Mouse (Mus musculus): Measurements from ENCODE around the gene Orm3. TPM values are rescaled to one million over a fixed set of nuclear protein-coding genes. Genes with fewer than 3 reads are reported as not detected.

Gene Orm3
- polyA plus RNA-seq, 1 experiment from 2014 or later = not detected

DNA sequence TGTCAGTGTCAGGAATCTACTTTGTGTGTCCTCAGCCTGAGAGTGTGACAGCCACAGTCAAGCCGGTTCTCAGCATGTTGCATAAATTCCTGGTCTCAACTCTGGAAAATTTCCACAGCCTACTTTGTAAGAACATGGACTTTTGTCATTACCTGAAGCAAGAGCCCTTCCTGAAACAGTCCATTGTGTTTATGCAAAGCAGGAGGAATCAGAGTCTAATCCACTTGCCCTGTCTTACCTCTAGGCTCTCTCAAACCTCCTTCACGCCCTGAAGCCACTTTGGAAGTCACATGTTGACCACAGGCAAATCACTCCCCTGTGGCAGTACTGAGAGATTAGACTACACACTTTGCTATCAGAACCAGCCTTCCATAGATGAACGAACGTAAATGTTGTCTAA is 13.5 kb upstream of the Orm3 start:
- WGBS = 55% methylated on average over 4 of the region's 4 CpGs
- H3K4me3 ChIP-seq (replicated peaks) = no peak overlapping the region
- no peak overlapping the region for H3K4me2 ChIP-seq
- ATAC-seq (ENCODE audit: insufficient read depth, low FRiP score, low read depth) = no peak
- H3K4me1 ChIP-seq = no peaks in the 10 kb centered on the region
- H3K36me3 ChIP-seq = no peaks in the 10 kb centered on the region
- H3K9me3 ChIP-seq = no peaks in the 10 kb centered on the region
- no peak overlapping the region for H3K27ac ChIP-seq
- no peaks in the 10 kb centered on the region for H3K27me3 ChIP-seq (replicated peaks)
- H3K9ac ChIP-seq = no peak overlapping the region

DNA sequence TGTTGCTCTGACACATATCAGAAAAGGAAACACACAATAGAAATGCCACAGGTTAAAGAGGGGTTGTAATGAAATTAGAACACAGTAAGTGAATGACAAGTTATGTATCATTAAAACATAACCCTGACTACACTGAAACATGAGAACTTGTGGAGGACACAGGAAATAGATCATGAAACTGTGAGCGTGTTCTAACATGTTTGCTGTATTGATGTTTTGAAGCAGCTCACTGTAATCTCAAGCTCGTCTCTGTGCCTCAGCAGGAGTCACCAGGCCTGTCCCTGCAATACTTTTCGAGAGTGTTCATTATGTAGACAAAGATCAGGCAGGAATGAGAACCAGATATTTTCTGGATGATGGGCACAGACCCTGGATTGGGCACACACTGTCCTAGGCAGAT is 12.4 kb upstream of the Orm3 start:
- H3K27me3 ChIP-seq (replicated peaks) = no peaks in the 10 kb centered on the region
- WGBS = 52% methylated on average over 3 of the region's 3 CpGs
- H3K4me2 ChIP-seq = no peak overlapping the region
- H3K9ac ChIP-seq = no peak overlapping the region
- H3K27ac ChIP-seq = 0 out of 2 replicates have a peak overlapping the region, but pooled peaks have one; percentile 16
- H3K4me3 ChIP-seq (replicated peaks) = no peak overlapping the region
- no peaks in the 10 kb centered on the region for H3K36me3 ChIP-seq
- H3K9me3 ChIP-seq = no peaks in the 10 kb centered on the region
- no peaks in the 10 kb centered on the region for H3K4me1 ChIP-seq
- ATAC-seq (ENCODE audit: insufficient read depth, low FRiP score, low read depth) = no peak

DNA sequence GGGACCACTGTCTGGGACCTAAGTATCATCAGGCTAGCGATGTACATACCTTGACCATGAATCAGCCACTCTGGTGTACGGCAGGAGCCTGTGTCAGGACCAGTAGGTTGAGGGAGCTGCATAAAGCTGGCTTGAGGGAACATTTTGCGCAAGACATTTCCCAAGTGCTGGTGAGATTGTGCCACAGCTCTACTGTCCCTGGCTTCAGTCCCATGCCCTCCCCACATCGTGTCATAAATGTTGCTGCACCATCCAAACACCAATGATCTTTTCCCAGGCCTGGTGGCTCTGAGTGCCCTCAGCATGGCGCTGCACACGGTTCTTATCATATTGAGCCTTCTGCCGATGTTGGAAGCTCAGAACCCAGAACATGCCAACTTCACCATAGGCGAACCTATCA is 11.7 kb upstream of the Orm3 start, which contains the start of gene Orm1:
TSS of gene Orm1 (plus strand) at position 266 of the 400 bp plus-strand sequence.
- ATAC-seq (ENCODE audit: insufficient read depth, low FRiP score, low read depth) = no peak
- no peak within 1 kb of the TSS for H3K4me2 ChIP-seq
- H3K4me3 ChIP-seq (replicated peaks) = no peak within 1 kb of the TSS
- H3K4me1 ChIP-seq = no peaks in the 10 kb centered on the region
- WGBS = 82% methylated on average over 8 of the region's 8 CpGs
- no peak within 1 kb of the TSS for H3K9ac ChIP-seq
- no peaks in the 10 kb centered on the region for H3K9me3 ChIP-seq
- H3K27ac ChIP-seq = peak within 1 kb of the TSS; percentile 41
- H3K36me3 ChIP-seq = no peaks in the 10 kb centered on the region
- no peaks in the 10 kb centered on the region for H3K27me3 ChIP-seq (replicated peaks)

DNA sequence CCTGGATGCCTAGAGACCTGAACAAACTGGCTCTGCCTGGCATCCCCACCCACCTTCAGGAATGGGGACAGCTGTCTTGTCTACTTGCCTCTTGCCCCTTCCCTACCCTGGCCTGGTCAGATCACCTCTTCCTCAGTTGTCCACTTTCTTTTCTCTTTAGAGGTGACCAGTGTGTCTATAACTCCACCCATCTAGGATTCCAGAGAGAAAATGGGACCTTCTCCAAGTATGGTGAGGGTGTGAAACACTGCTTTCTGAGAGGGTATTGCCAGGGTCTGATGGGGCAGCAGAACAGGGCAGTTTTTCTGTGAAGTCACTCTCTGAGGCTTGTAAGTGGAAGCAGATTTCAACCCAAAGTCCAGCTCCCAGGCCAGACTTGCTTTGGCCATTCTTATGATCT is 10.7 kb upstream of the Orm3 start:
- H3K4me2 ChIP-seq = no peak overlapping the region
- H3K27me3 ChIP-seq (replicated peaks) = no peaks in the 10 kb centered on the region
- H3K9me3 ChIP-seq = no peaks in the 10 kb centered on the region
- no peaks in the 10 kb centered on the region for H3K4me1 ChIP-seq
- H3K9ac ChIP-seq = no peak overlapping the region
- no peak overlapping the region for H3K4me3 ChIP-seq (replicated peaks)
- no peaks in the 10 kb centered on the region for H3K36me3 ChIP-seq
- peak; percentile 29 for ATAC-seq (ENCODE audit: insufficient read depth, low FRiP score, low read depth)
- peak overlapping the region; percentile 41 for H3K27ac ChIP-seq

DNA sequence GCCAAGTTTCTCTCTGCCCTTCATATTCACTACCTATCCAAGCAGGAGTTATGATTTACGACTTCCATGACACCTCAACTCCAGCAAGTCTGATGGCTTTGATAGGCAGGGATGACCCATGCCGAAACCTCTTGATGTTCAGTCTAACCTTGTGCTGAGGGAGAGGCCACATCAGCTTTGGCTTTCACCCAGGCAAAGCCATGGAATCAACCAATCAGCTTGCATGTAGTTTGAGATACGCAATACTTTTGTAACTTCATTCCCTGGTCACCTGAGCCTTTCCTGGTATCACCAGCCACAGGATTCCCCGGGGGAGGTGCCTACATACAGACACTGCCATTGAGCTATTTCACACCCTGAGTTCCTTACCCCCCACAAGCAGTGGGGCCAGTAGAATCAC is 9.3 kb upstream of the Orm3 start:
- no peak overlapping the region for H3K4me2 ChIP-seq
- no peaks in the 10 kb centered on the region for H3K9me3 ChIP-seq
- H3K9ac ChIP-seq = no peak overlapping the region
- H3K4me3 ChIP-seq (replicated peaks) = no peak overlapping the region
- H3K27me3 ChIP-seq (replicated peaks) = no peaks in the 10 kb centered on the region
- H3K36me3 ChIP-seq = no peaks in the 10 kb centered on the region
- ATAC-seq (ENCODE audit: insufficient read depth, low FRiP score, low read depth) = no peak
- no peak overlapping the region for H3K27ac ChIP-seq
- no peaks in the 10 kb centered on the region for H3K4me1 ChIP-seq
- WGBS = 87% methylated on average over 4 of the region's 4 CpGs

DNA sequence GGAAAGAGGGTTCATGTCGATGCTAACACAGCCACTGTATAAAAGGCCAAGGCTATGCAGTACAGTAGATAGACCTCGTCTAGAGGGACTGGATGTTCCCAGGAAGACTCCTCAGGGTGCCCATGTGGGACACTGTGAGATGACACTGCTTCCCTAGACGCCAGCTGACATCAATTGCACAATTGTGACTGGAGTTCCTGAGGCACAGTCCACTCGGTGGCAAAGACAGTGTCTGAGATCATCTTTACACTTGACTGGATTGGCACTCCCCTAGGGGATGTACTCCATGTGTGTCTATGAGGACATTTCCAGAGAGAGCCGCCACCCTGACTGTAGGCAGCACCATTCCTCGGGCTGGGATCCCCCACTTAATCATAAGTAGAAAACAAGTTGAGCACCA is 7.4 kb upstream of the Orm3 start:
- Histone ChIP-seq H3K4me1 (no peaks in the 10 kb centered on the region), H3K27ac (no peak overlapping the region), H3K27me3 (replicated peaks) (no peaks in the 10 kb centered on the region), H3K4me3 (replicated peaks) (no peak overlapping the region), H3K9me3 (no peaks in the 10 kb centered on the region), H3K9ac (no peak overlapping the region), H3K36me3 (no peaks in the 10 kb centered on the region), H3K4me2 (no peak overlapping the region)
- no peak for ATAC-seq (ENCODE audit: insufficient read depth, low FRiP score, low read depth)
- WGBS = 69% methylated on average over 6 of the region's 6 CpGs

DNA sequence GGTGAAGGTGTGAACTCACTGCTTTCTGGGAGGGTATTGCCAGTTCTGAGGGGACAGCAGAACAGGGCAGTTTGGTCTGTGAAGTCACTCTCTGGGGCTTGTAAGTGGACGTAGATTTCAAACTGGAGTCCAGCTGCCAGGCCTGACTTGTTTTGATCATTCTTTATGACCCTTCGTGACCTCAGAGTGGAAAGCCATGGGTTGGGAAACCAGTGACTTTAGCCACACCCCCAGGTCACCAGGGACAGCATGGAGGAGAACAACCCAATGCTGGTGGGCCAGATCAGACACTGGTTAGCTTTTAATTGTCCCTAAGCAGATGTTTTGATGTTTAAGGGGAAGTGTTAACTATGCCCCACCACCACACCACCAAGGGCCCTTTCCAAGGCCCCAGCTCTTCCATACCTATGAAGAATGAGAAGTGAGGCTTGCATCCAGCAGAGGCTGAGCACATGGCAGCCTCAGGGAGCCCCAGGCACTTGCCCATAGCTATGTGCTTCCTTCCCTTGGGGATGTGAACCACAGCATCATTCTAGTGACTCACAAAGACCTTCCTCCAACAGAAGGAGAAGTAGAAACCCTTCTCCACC is 1.1 kb downstream of the Orm3 start:
- Histone ChIP-seq H3K27me3 (replicated peaks) (no peaks in the 10 kb centered on the region), H3K27ac (no peak overlapping the region), H3K36me3 (no peaks in the 10 kb centered on the region), H3K9ac (no peak overlapping the region), H3K4me1 (0 out of 2 replicates have a peak, but pooled peaks cover 3% of the 10 kb centered on the region), H3K4me2 (no peak overlapping the region), H3K9me3 (no peaks in the 10 kb centered on the region), H3K4me3 (replicated peaks) (no peak overlapping the region)
- 64% methylated on average over 2 of the region's 2 CpGs for WGBS
- no peak for ATAC-seq (ENCODE audit: insufficient read depth, low FRiP score, low read depth)

DNA sequence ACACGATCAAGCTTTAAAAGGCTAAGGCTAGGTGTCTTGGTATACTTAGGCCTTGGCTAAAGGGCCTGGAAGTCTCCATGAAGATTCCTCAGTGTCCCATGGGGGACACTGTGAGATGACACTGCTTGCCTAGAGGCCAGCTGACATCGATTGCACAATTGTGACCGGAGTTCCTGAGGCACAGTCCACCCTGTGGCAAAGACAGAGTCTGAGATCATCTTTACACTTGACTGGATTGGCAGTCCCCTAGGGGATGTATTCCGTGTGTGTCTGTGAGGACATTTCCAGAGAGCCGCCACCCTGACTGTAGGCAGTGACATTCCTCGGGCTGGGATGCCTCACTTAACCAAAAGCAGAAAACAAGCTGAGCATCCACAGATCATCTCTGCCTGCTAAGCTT is 3.9 kb downstream of the Orm3 start:
- Histone ChIP-seq H3K36me3 (no peaks in the 10 kb centered on the region), H3K4me2 (no peak overlapping the region), H3K4me1 (0 out of 2 replicates have a peak, but pooled peaks cover 3% of the 10 kb centered on the region), H3K27ac (no peak overlapping the region), H3K27me3 (replicated peaks) (no peaks in the 10 kb centered on the region), H3K9me3 (no peaks in the 10 kb centered on the region), H3K9ac (no peak overlapping the region), H3K4me3 (replicated peaks) (no peak overlapping the region)
- ATAC-seq (ENCODE audit: insufficient read depth, low FRiP score, low read depth) = no peak
- WGBS = 74% methylated on average over 6 of the region's 6 CpGs

DNA sequence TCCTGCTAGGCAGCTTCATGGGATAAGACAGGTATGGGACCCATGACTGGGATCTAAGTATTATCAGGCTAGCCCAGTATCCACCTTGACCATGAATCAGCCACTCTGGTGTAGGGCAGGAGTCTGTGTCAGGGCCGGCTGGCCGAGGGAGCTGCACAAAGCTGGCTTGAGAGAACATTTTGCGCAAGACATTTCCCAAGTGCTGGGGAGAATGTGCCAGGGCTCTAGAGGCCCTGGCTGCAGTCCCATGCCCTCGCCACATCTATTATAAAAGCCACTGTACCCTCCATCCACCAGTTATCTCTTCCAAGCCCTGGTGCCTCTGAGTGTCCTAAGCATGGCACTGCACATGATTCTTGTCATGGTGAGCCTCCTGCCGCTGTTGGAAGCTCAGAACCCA is 6.2 kb downstream of the Orm3 start, which contains the start of gene Orm2:
TSS of gene Orm2 (plus strand) at position 300 of the 400 bp plus-strand sequence.
- Histone ChIP-seq H3K4me1 (no peaks in the 10 kb centered on the region), H3K9ac (no peak within 1 kb of the TSS), H3K4me3 (replicated peaks) (no peak within 1 kb of the TSS), H3K27me3 (replicated peaks) (no peaks in the 10 kb centered on the region), H3K9me3 (no peaks in the 10 kb centered on the region), H3K36me3 (no peaks in the 10 kb centered on the region), H3K4me2 (no peak within 1 kb of the TSS), H3K27ac (no peak within 1 kb of the TSS)
- WGBS = 84% methylated on average over 5 of the region's 5 CpGs
- no peak for ATAC-seq (ENCODE audit: insufficient read depth, low FRiP score, low read depth)

DNA sequence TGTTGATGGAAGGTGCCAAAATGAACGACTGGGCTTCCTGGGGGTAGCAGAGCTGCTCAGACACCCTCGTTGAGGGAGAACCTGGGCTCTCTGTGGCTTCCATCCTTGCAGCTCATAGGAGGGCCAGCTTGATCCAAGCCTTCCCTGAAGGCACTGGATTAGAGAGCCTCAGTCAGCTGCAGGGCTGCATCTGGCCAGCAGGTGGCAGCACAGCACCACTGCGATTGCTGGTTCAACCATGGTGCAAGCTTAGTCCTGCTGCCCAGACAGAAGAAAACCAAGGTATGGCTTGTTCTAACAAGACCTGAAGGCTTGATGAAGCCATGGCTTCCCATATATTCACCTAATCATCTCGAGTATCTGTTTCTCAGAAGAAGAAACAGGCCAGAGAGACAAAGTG is 12.6 kb downstream of the Orm3 start:
- H3K4me1 ChIP-seq = no peaks in the 10 kb centered on the region
- H3K27me3 ChIP-seq (replicated peaks) = no peaks in the 10 kb centered on the region
- ATAC-seq (ENCODE audit: insufficient read depth, low FRiP score, low read depth) = no peak
- 15% methylated on average over 4 of the region's 4 CpGs for WGBS
- no peak overlapping the region for H3K9ac ChIP-seq
- no peak overlapping the region for H3K4me2 ChIP-seq
- no peak overlapping the region for H3K4me3 ChIP-seq (replicated peaks)
- H3K36me3 ChIP-seq = peaks cover 16% of the 10 kb centered on the region
- H3K27ac ChIP-seq = no peak overlapping the region
- H3K9me3 ChIP-seq = no peaks in the 10 kb centered on the region

DNA sequence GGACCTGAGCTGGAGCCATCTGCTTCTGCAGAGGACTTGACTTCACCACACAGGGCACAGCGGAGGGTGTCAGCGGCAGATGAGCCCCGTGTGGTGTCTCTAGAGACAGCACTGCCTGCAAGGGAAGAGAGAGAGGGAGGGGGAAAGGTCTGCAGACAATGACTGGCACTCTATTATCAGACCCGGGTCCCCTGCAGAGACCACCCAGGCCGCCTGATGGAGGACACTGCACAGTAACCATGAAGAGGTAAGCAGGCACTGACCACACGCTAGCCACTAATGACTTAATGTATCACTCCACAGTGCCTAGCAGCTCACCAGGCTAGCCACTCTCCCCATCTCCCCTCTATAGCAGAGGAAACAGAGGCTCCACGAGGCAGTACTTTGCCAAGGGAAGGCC is 14.9 kb downstream of the Orm3 start:
- Histone ChIP-seq H3K9me3 (no peaks in the 10 kb centered on the region), H3K36me3 (peaks cover 18% of the 10 kb centered on the region), H3K4me1 (no peaks in the 10 kb centered on the region), H3K27me3 (replicated peaks) (no peaks in the 10 kb centered on the region), H3K27ac (no peak overlapping the region), H3K9ac (no peak overlapping the region), H3K4me2 (no peak overlapping the region), H3K4me3 (replicated peaks) (no peak overlapping the region)
- 66% methylated on average over 7 of the region's 7 CpGs for WGBS
- no peak for ATAC-seq (ENCODE audit: insufficient read depth, low FRiP score, low read depth)

DNA sequence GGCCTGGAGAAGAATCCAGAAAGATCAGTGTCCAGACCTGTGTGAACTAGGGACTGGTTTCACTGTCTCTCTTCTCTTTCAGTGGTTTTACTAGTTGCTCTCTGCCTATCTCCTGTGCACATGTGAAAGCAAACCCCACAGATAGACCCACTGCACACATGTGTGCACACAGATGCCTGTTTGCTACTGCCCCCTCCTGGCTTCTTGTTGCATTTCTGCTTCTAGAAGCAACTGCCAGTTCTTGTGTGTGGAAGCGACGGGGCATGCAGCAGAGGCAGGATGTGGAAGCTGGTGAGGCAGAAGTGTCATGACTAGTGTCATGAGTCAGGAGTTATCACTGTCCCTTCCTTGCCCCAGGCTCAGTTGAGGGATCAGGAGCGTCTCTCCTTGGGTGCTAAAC is 15.9 kb downstream of the Orm3 start:
- no peak overlapping the region for H3K4me2 ChIP-seq
- WGBS = 49% methylated on average over 3 of the region's 3 CpGs
- H3K36me3 ChIP-seq = peaks cover 18% of the 10 kb centered on the region
- H3K4me1 ChIP-seq = no peaks in the 10 kb centered on the region
- no peak overlapping the region for H3K4me3 ChIP-seq (replicated peaks)
- H3K27ac ChIP-seq = no peak overlapping the region
- no peak overlapping the region for H3K9ac ChIP-seq
- no peaks in the 10 kb centered on the region for H3K27me3 ChIP-seq (replicated peaks)
- H3K9me3 ChIP-seq = no peaks in the 10 kb centered on the region
- no peak for ATAC-seq (ENCODE audit: insufficient read depth, low FRiP score, low read depth)

DNA sequence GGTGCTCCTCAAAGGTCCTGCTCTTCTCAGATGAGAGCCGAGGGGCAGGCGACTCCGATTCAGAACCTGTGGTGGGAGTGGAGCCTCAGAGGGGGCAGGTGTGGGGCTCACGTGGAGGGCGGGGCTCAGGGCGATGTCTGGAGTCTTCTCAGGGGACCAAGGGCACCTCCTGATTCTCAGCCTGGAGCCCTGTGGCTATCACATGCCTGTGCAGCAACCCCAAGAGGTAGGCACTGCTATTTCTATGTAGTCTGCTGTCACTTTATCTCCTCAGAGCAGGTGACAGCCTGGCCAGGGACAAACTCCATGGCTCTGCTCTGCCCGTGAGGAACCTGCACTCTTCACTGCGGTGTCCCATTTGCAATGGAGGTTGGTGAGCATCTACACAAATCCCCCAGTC is 17.4 kb downstream of the Orm3 start:
- Histone ChIP-seq H3K27ac (no peak overlapping the region), H3K4me3 (replicated peaks) (no peak overlapping the region), H3K9me3 (no peaks in the 10 kb centered on the region), H3K27me3 (replicated peaks) (no peaks in the 10 kb centered on the region), H3K36me3 (peaks cover 26% of the 10 kb centered on the region), H3K9ac (no peak overlapping the region), H3K4me1 (no peaks in the 10 kb centered on the region), H3K4me2 (no peak overlapping the region)
- WGBS = 89% methylated on average over 8 of the region's 8 CpGs
- ATAC-seq (ENCODE audit: insufficient read depth, low FRiP score, low read depth) = peak; percentile 57
